Mouse (Mus musculus): Measurements from ENCODE around the gene Vps51.

GRCm38 (mm10) chr19:6030520-6031280, 46.3 kb downstream of the Vps51 start:
- TF ChIP-seq MYOG (IDR thresholded peaks at IDR 0.05; ENCODE audit: control insufficient read depth, extremely low read depth, insufficient read length): no peak
- TF ChIP-seq CTCF (IDR thresholded peaks at IDR 0.05; ENCODE audit: control insufficient read depth, insufficient read depth, insufficient read length): no peak
- no peak for TF ChIP-seq USF1 (IDR thresholded peaks at IDR 0.05; ENCODE audit: low read depth)
- no peak for TF ChIP-seq CEBPB (IDR thresholded peaks at IDR 0.05; ENCODE audit: low read depth)
- no peak for TF ChIP-seq MAX (IDR thresholded peaks at IDR 0.05)
- no peak for TF ChIP-seq MYOD1 (IDR thresholded peaks at IDR 0.05; ENCODE audit: control insufficient read depth, insufficient read length, low read depth)
- no peak for TF ChIP-seq FOSL1 (IDR thresholded peaks at IDR 0.05; ENCODE audit: insufficient read depth, low read length, poor library complexity, severe bottlenecking)

Data from C2C12 (cell line).